Mouse (Mus musculus): ENCODE measurements around the gene 5730522E02Rik. TPM values are rescaled to one million over a fixed set of nuclear protein-coding genes. Genes with fewer than 3 reads are reported as not detected.
A peak's percentile ranks its signal among the peaks of the same experiment; 100 is the strongest.

5730522E02Rik gene
- polyA plus RNA-seq, 1 experiment from 2014 or later: 0.66 TPM

DNA sequence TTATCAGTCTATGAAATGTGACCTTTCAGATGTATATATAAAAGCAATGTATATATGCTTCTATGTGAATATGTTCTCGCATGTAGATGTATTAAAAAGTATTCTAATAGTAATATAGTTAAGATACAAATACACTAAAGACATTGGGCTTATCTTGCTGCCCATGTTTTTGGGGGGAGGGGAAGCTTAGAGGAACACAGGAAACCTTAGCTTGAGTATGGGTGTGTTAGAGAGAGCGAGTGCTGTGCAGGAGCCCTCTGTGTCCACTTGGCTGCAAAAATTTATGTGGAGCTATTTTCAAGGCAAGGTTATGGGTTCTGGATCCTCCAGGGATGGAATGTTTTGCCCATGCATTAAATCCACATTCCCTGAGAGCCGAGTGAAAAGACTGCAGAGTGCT lies 15.1 kb downstream of the 5730522E02Rik start:
- H3K27me3 ChIP-seq (replicated peaks; ENCODE audit: control insufficient read depth, insufficient read depth, low read length): no peaks in the 10 kb centered on the region
- ATAC-seq: no peak
- no peak overlapping the region for H3K27ac ChIP-seq (ENCODE audit: low read length)
- H3K9ac ChIP-seq (ENCODE audit: low read depth, low read length): no peak overlapping the region
- no peak overlapping the region for H3K4me3 ChIP-seq (ENCODE audit: low read length)
- no peaks in the 10 kb centered on the region for H3K9me3 ChIP-seq (ENCODE audit: control insufficient read depth, low read length)
- no peak overlapping the region for H3K4me2 ChIP-seq (ENCODE audit: low read depth, low read length)
- H3K36me3 ChIP-seq (ENCODE audit: control insufficient read depth, insufficient read depth, low read length): no peaks in the 10 kb centered on the region
- H3K4me1 ChIP-seq (ENCODE audit: control insufficient read depth, insufficient read depth, low read length): no peaks in the 10 kb centered on the region
- WGBS: 79% methylated on average over 3 of the region's 3 CpGs

DNA sequence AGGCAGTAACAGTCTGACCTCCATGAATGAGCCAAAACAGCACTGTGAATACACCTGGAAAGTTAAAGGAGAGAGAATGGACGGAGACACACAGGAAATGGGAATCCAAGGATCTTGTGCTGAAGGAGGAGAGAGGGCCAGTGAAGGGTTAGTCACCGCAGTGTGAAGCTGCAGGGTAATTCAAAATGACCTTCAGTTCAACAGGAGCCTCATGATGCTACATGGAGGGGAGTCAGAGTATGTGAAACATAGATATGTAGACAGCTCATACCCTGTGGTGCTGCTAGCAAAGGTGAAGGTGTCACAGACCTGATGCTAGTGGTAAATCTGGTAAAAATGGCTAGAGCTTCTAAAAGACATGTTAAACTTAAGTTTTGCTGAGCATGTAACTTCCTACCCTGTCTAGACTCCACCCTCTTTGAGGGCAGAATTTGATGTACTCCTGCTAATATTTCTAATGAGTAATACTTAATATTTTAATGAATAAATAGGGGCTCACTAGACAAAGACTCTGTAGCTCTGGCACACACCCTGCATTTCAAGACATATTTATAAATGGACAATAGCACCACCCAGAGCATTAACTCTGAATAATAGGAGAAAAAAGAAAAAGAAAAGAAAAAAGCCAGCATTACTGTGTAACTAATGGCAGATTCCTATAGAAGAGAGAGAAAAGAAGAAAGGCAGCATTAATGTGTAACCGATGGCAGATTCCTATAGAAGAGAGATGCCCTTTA lies 23.2 kb downstream of the 5730522E02Rik start:
- H3K4me3 ChIP-seq (ENCODE audit: low read length): no peak overlapping the region
- no peaks in the 10 kb centered on the region for H3K4me1 ChIP-seq (ENCODE audit: control insufficient read depth, insufficient read depth, low read length)
- H3K9me3 ChIP-seq (ENCODE audit: control insufficient read depth, low read length): no peaks in the 10 kb centered on the region
- 75% methylated on average over 3 of the region's 3 CpGs for WGBS
- no peaks in the 10 kb centered on the region for H3K36me3 ChIP-seq (ENCODE audit: control insufficient read depth, insufficient read depth, low read length)
- ATAC-seq: no peak
- H3K27ac ChIP-seq (ENCODE audit: low read length): no peak overlapping the region
- no peak overlapping the region for H3K4me2 ChIP-seq (ENCODE audit: low read depth, low read length)
- H3K27me3 ChIP-seq (replicated peaks; ENCODE audit: control insufficient read depth, insufficient read depth, low read length): no peaks in the 10 kb centered on the region
- H3K9ac ChIP-seq (ENCODE audit: low read depth, low read length): no peak overlapping the region

DNA sequence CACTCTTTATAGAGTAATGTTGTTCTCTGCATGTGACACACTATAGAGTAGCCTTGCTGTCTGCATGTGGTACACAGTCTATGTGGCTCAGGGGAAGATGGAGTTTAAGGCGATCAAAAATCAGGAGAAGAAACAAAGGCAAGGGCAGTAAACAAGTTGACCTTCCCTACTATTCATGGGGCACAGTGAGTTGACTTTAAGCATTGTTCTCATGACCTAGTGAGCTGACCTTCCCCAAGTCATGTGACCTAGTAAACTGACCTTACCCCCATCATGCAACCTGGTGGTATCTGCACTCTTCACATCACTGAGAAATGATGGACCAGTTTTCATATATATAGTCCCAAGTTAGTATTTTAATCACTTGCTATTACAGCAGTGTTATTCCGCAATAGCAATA lies 40.0 kb downstream of the 5730522E02Rik start:
- Histone ChIP-seq H3K27me3 (replicated peaks; ENCODE audit: control insufficient read depth, insufficient read depth, low read length) (no peaks in the 10 kb centered on the region), H3K4me3 (ENCODE audit: low read length) (no peak overlapping the region), H3K9me3 (ENCODE audit: control insufficient read depth, low read length) (no peaks in the 10 kb centered on the region), H3K36me3 (ENCODE audit: control insufficient read depth, insufficient read depth, low read length) (no peaks in the 10 kb centered on the region), H3K9ac (ENCODE audit: low read depth, low read length) (no peak overlapping the region), H3K4me1 (ENCODE audit: control insufficient read depth, insufficient read depth, low read length) (no peaks in the 10 kb centered on the region), H3K27ac (ENCODE audit: low read length) (no peak overlapping the region), H3K4me2 (ENCODE audit: low read depth, low read length) (no peak overlapping the region)
- whole genome bisulfite sequencing: 90% methylated on average over 2 of the region's 2 CpGs
- no peak for ATAC-seq

DNA sequence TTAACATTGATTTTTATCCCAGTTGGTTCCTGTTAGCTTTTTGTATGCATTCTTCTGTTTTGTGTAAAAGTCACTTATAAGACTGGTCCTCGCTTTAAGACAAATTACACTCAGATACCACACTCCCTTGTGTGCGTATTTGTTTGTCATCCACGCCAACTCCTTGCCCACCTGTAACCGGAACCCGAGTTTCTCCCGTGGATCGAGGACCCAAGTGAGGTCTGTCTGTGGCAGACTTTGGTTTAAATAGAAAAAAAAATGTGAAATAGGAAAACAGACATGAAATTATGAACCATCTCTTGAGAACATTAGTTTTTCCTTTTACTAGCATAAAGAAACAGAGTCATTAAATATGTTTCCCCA lies 43.0 kb downstream of the 5730522E02Rik start:
- no peak overlapping the region for H3K9ac ChIP-seq (ENCODE audit: low read depth, low read length)
- no peaks in the 10 kb centered on the region for H3K36me3 ChIP-seq (ENCODE audit: control insufficient read depth, insufficient read depth, low read length)
- no peaks in the 10 kb centered on the region for H3K9me3 ChIP-seq (ENCODE audit: control insufficient read depth, low read length)
- no peak overlapping the region for H3K4me3 ChIP-seq (ENCODE audit: low read length)
- H3K4me2 ChIP-seq (ENCODE audit: low read depth, low read length): no peak overlapping the region
- no peak overlapping the region for H3K27ac ChIP-seq (ENCODE audit: low read length)
- 61% methylated on average over 7 of the region's 7 CpGs for WGBS
- H3K27me3 ChIP-seq (replicated peaks; ENCODE audit: control insufficient read depth, insufficient read depth, low read length): no peaks in the 10 kb centered on the region
- no peaks in the 10 kb centered on the region for H3K4me1 ChIP-seq (ENCODE audit: control insufficient read depth, insufficient read depth, low read length)
- ATAC-seq: peak; percentile 62

DNA sequence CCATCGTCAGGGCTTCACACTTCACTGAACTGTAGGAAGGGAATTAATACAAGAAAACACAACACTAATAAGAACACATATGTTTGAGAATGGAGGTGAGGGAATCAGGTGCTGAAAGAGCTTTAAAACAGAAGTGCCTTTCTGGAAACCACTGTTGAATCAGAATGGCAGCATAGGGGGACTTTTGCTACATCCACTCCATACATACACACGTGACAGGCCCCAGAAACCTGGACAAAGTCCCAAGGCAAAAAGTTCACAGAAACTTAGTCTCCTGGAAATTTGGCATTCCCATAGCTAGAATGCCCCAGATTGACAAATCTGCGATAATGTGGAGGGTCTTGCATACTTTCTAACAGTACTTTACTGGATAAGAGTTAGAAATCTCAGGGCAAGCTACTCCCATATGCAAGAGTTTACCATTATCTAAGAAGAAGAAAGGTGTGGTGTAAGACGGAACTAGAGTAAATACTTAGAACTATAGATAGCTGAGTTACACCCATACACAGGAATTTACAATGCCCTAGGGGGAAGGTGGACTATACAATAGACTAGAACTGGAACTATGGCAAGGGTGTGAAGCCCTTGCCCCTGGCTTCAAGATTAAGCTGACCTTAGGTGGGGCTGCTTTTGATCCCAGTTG lies 43.5 kb downstream of the 5730522E02Rik start:
- H3K4me1 ChIP-seq (ENCODE audit: control insufficient read depth, insufficient read depth, low read length): no peaks in the 10 kb centered on the region
- ATAC-seq: peak; percentile 95
- WGBS: 63% methylated on average over 4 of the region's 4 CpGs
- H3K27me3 ChIP-seq (replicated peaks; ENCODE audit: control insufficient read depth, insufficient read depth, low read length): no peaks in the 10 kb centered on the region
- H3K4me3 ChIP-seq (ENCODE audit: low read length): no peak overlapping the region
- no peaks in the 10 kb centered on the region for H3K36me3 ChIP-seq (ENCODE audit: control insufficient read depth, insufficient read depth, low read length)
- H3K27ac ChIP-seq (ENCODE audit: low read length): peak overlapping the region; percentile 4; the same call in 1 of the 2 replicates
- H3K9ac ChIP-seq (ENCODE audit: low read depth, low read length): no peak overlapping the region
- H3K9me3 ChIP-seq (ENCODE audit: control insufficient read depth, low read length): no peaks in the 10 kb centered on the region
- no peak overlapping the region for H3K4me2 ChIP-seq (ENCODE audit: low read depth, low read length)

DNA sequence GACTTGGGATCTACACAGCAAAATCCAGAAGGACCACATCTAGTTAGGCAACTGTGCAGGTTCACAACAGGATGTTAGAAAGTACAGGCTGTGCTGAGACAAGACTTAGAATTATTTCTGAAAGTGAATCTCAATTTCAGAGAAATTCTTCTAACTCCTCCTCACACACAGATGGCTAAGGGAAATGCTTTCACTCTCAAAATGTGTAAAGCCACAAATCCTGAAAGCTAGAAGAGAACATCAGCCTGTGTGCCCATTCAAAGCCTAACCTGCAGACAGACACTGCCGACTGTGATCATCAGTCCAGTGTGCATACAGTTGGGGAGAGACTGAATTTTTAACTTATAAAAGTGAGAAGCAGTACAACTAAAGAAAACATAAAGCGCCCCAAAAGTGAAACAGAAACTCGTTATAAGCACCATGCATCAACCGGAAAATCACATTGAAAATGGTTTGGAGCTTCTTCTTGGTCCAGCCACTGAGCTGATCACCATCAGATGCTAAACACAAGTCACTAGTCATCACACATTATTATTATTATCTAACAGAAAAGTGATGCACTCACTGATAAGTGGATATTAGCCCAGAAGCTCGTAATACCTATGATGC lies 45.8 kb downstream of the 5730522E02Rik start:
- H3K36me3 ChIP-seq (ENCODE audit: control insufficient read depth, insufficient read depth, low read length): no peaks in the 10 kb centered on the region
- H3K27ac ChIP-seq (ENCODE audit: low read length): no peak overlapping the region
- ATAC-seq: no peak
- H3K27me3 ChIP-seq (replicated peaks; ENCODE audit: control insufficient read depth, insufficient read depth, low read length): no peaks in the 10 kb centered on the region
- H3K9ac ChIP-seq (ENCODE audit: low read depth, low read length): no peak overlapping the region
- 93% methylated on average over 5 of the region's 5 CpGs for WGBS
- H3K9me3 ChIP-seq (ENCODE audit: control insufficient read depth, low read length): no peaks in the 10 kb centered on the region
- H3K4me3 ChIP-seq (ENCODE audit: low read length): no peak overlapping the region
- H3K4me2 ChIP-seq (ENCODE audit: low read depth, low read length): no peak overlapping the region
- no peaks in the 10 kb centered on the region for H3K4me1 ChIP-seq (ENCODE audit: control insufficient read depth, insufficient read depth, low read length)

DNA sequence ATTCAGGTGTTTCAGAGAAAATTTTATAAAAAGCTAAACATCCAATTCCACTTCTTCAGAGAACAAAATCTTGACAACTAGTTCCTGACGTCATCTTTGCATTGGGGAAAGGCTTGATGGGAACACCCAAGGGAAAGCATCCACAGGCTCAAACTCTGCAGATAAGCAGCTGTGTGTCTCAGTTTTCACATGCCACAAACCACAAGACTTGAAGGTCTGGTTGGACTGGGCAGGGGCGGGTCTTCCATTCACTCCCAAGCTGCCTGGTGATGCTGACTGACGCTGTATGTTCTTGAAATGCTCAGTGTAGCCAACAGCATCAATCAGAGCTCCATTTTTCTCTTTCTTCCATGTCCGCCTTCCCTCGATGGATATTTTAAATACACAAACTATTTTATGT lies 49.2 kb downstream of the 5730522E02Rik start:
- Histone ChIP-seq H3K4me3 (ENCODE audit: low read length) (no peak overlapping the region), H3K4me1 (ENCODE audit: control insufficient read depth, insufficient read depth, low read length) (no peaks in the 10 kb centered on the region), H3K36me3 (ENCODE audit: control insufficient read depth, insufficient read depth, low read length) (no peaks in the 10 kb centered on the region), H3K9ac (ENCODE audit: low read depth, low read length) (no peak overlapping the region), H3K9me3 (ENCODE audit: control insufficient read depth, low read length) (no peaks in the 10 kb centered on the region), H3K4me2 (ENCODE audit: low read depth, low read length) (no peak overlapping the region), H3K27me3 (replicated peaks; ENCODE audit: control insufficient read depth, insufficient read depth, low read length) (no peaks in the 10 kb centered on the region), H3K27ac (ENCODE audit: low read length) (no peak overlapping the region)
- 76% methylated on average over 5 of the region's 5 CpGs for WGBS
- ATAC-seq: no peak

DNA sequence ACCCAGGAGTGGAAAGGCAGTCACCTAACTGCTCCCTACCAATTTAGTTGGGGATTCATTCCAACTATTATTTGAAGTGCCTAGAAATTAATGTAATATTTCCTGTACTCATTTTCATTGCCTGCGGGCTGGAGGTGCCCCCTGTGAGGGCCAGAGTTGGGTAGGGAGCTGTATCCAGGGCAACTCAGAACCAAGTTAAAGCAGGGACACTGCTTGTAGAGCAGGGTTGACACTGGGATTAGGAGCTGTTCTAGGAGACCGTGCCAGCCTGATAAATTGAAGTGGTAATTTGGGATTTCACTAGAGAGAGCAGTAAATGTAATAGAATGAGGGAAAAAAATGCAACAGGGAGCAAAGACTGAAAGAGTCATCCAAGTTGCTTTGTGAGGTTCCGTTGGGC lies 51.5 kb downstream of the 5730522E02Rik start:
- Histone ChIP-seq H3K27ac (ENCODE audit: low read length) (no peak overlapping the region), H3K36me3 (ENCODE audit: control insufficient read depth, insufficient read depth, low read length) (no peaks in the 10 kb centered on the region), H3K4me3 (ENCODE audit: low read length) (no peak overlapping the region), H3K9me3 (ENCODE audit: control insufficient read depth, low read length) (no peaks in the 10 kb centered on the region), H3K27me3 (replicated peaks; ENCODE audit: control insufficient read depth, insufficient read depth, low read length) (no peaks in the 10 kb centered on the region), H3K9ac (ENCODE audit: low read depth, low read length) (no peak overlapping the region), H3K4me1 (ENCODE audit: control insufficient read depth, insufficient read depth, low read length) (no peaks in the 10 kb centered on the region), H3K4me2 (ENCODE audit: low read depth, low read length) (no peak overlapping the region)
- no peak for ATAC-seq
- WGBS: 63% methylated on average over 3 of the region's 3 CpGs

DNA sequence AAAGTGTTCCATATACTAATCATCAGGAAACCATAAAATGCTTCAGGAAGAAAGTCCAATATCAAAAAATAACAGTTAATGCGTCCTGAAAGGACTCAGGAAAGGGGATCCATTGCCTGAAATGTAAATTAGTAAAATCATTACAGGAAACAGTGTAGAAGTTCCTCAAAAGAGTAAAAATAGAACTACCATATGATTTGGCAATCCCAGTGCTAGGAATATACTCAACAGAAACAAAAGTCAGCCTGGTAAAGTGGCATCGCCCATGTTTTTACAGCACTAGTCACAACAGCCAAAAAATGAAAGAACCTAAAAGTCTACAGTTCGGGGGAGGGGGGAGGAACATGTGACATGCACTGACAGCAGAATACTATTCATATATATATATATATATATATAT lies 70.5 kb downstream of the 5730522E02Rik start:
- 72% methylated on average over 3 of the region's 3 CpGs for WGBS
- Histone ChIP-seq H3K27me3 (replicated peaks; ENCODE audit: control insufficient read depth, insufficient read depth, low read length) (no peaks in the 10 kb centered on the region), H3K9me3 (ENCODE audit: control insufficient read depth, low read length) (no peaks in the 10 kb centered on the region), H3K4me2 (ENCODE audit: low read depth, low read length) (no peak overlapping the region), H3K27ac (ENCODE audit: low read length) (no peak overlapping the region), H3K4me3 (ENCODE audit: low read length) (no peak overlapping the region), H3K9ac (ENCODE audit: low read depth, low read length) (no peak overlapping the region), H3K36me3 (ENCODE audit: control insufficient read depth, insufficient read depth, low read length) (no peaks in the 10 kb centered on the region), H3K4me1 (ENCODE audit: control insufficient read depth, insufficient read depth, low read length) (no peaks in the 10 kb centered on the region)
- no peak for ATAC-seq

All from intestine, embryonic 16.5 days (tissue).